In genomic region chr15:81301193-81302070, GRCm38 (mm10) we compare ENCODE assay signal across 8 mouse cellular contexts. TPM values are rescaled to one million over a fixed set of nuclear protein-coding genes. Genes with fewer than 3 reads are reported as not detected.
DNase-seq lines count a peak whose midpoint lies in the region; ATAC-seq lines count a peak whose summit lies in the region.
"Had no signal": no experiment of that assay in that cellular context is flagged by ENCODE, and none has a peak within 500 bp of the region (broad histone marks: within the 10 kb centered on the region; RNA-seq: fewer than 3 reads in every experiment).

No protein-coding gene starts in this region.

- 0 out of 2 replicates have a peak, but pooled peaks have one; percentile 32 for ATAC-seq in intestine, embryonic 14.5 days (replicated peaks; ENCODE audit: low FRiP score, low TSS enrichment, low read depth)

- no peak overlapping the region for H3K4me2 ChIP-seq in intestine, embryonic 14.5 days (ENCODE audit: low read length)
- H3K4me2 ChIP-seq: neural tube, embryonic 13.5 days had no signal

- 52% methylated on average over 16 of the region's 16 CpGs for WGBS in intestine, embryonic 14.5 days

- peak; percentile 12 for DNase-seq in 3T3-L1 (ENCODE audit: low read depth, low spot score)
- peak; percentile 97 for DNase-seq in CD4-positive helper T cell, adult 2 months (ENCODE audit: low read depth, low spot score)
- DNase-seq in intestine, embryonic 14.5 days (ENCODE audit: low spot score) = no peak
- peak; percentile 90 to 95 for DNase-seq in natural killer cell, adult 2 months (ENCODE audit: low spot score in 2 of 2)
- no peak for DNase-seq in left cerebral cortex, postnatal 14 days (ENCODE audit: low spot score in 2 of 2)
- no peak for DNase-seq in layer of hippocampus, adult 8-10 months (ENCODE audit: low spot score in 2 of 2)
- no peak for DNase-seq in urinary bladder, postnatal 25 days (ENCODE audit: low spot score)

- no peak overlapping the region for H3K4me3 ChIP-seq in intestine, embryonic 14.5 days (ENCODE audit: low read depth, low read length)
- H3K4me3 ChIP-seq: neural tube, embryonic 13.5 days had no signal

- H3K4me1 ChIP-seq in intestine, embryonic 14.5 days (replicated peaks; ENCODE audit: control insufficient read depth, insufficient read depth, low read length) = no peaks in the 10 kb centered on the region

- H3K9me3 ChIP-seq in intestine, embryonic 14.5 days (ENCODE audit: control insufficient read depth, low read length) = no peaks in the 10 kb centered on the region
- H3K9me3 ChIP-seq: neural tube, embryonic 13.5 days had no signal

- H3K9ac ChIP-seq in intestine, embryonic 14.5 days (ENCODE audit: low read length) = no peak overlapping the region
- H3K9ac ChIP-seq: neural tube, embryonic 13.5 days had no signal

- no peaks in the 10 kb centered on the region for H3K27me3 ChIP-seq in intestine, embryonic 14.5 days (replicated peaks; ENCODE audit: control insufficient read depth, insufficient read depth, low read length)
- H3K27me3 ChIP-seq: neural tube, embryonic 13.5 days had no signal

- no peaks in the 10 kb centered on the region for H3K36me3 ChIP-seq in intestine, embryonic 14.5 days (ENCODE audit: control insufficient read depth, insufficient read depth, low read length)
- H3K36me3 ChIP-seq: neural tube, embryonic 13.5 days had no signal

- intact Hi-C loops in left cerebral cortex, postnatal 14 days (cut with DNase I) = loop anchor here (5.0 kb wide), 1 partner anchor 64 kb away; the partner anchor contains the start of gene Mchr1

- no peak overlapping the region for H3K27ac ChIP-seq in intestine, embryonic 14.5 days (ENCODE audit: low read depth)
- H3K27ac ChIP-seq: neural tube, embryonic 13.5 days had no signal

RNA-seq across cellular contexts. Expression of gene Slc25a17, which starts 59.2 kb away (rescaled TPM):
- 77.9 and 84.7 TPM in 2 replicates for polyA plus RNA-seq in intestine, embryonic 14.5 days (2014; fragmentation: Nextera tagmentation; extraction: Ambion mirVana)
- 10 to 100 TPM; 48.7 to 51.0 TPM for total RNA-seq in left cerebral cortex, postnatal 14 days (2021)
- 10 to 100 TPM; 40.9 to 46.8 (median 42.9) TPM for total RNA-seq in layer of hippocampus, adult 8-10 months (2022)

Comparison
In these comparisons a context has a peak if more than half of its experiments do, and no peak if none do; other contexts are left out.
1. DNase-seq: peak in 3T3-L1 (single experiment), CD4-positive helper T cell, adult 2 months (single experiment) and natural killer cell, adult 2 months (2 of 2); none in intestine, embryonic 14.5 days (single experiment), left cerebral cortex, postnatal 14 days (0 of 2), layer of hippocampus, adult 8-10 months (0 of 2) and urinary bladder, postnatal 25 days (single experiment).